Mouse (Mus musculus) skeletal muscle tissue, adult 2 months (tissue): ENCODE data around the gene Galc.
A peak's percentile ranks its signal among the peaks of the same experiment; 100 is the strongest.
"Not testable (repeated sequence)": the region's sequence is repeated elsewhere in the genome, so short reads cannot be mapped to it uniquely, and the experiment has no call there.

Experiments used
- DNase-seq: peaks from one replicate; pipeline ENCODE4 v3.0.0-alpha.2; 2012; ENCODE audit warnings: low read depth, low spot score

The Galc gene

DNA sequence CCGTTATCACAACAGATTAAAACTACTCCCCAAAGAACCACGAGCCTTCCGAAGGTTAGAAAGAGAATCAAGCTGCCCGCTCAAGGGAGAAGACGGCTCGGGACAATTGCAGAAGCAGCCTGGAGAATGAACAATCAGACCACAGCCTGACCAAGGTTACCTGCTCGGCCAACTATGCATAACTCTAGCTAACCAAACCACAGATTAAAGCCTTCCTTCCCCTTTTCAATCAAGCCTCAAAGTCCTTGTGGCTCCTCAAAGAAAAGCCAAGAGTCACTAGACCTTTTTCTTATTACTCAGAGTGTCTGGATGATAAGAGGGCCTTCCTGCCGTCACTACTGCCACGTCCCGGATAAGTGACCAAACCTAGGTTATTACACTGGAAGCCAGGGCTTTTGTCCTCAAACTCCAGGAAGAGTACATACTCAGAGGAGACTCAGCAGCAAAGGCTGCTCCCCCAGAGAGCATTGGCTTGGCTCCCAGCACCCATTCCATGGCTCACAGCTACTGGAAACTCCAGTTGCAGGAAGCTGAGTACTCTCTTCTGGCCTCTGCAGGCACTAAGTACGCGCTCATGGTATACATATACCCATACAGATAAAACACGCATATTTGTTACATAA lies 3.8 kb downstream of the Galc start:
- no peak for DNase-seq

DNA sequence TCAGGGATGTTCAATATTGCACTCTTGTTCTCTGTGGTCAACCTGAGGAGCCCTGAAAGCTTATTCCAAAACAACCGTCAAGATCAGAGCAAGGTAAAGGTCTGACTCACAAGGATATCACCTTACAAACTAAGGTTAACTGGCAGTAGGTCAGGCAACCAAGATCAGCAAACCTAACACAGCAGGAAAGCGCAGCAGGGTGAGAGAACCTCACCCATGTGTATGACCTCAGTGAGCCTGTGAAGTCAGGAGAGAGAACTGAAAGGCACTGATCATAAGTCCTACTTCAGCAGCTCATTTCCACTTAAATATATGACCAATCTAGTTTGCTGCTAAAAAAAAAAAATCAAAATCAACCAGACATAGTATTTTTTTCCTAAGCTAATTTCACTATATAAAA lies 6.8 kb downstream of the Galc start:
- no peak for DNase-seq

DNA sequence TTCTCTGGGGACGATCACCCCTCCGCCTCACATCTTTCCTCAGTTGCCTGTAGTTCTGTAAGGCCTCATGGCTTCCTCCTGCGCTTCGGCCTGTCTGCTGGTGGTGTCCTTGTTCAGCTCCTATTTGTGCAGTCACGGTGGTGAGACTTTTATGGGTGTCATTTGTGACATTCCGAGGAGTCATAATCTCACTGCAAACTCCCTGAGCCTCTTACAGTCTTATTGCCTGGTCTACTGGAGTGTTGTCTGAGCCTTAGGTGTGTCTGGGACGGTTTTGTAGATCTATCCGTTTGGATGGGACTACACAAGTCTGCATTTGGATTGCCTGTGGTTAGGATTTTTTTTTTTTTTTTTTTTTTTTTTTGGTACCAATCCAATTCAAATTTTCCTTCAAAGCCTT lies 8.9 kb downstream of the Galc start:
- DNase-seq = no peak

DNA sequence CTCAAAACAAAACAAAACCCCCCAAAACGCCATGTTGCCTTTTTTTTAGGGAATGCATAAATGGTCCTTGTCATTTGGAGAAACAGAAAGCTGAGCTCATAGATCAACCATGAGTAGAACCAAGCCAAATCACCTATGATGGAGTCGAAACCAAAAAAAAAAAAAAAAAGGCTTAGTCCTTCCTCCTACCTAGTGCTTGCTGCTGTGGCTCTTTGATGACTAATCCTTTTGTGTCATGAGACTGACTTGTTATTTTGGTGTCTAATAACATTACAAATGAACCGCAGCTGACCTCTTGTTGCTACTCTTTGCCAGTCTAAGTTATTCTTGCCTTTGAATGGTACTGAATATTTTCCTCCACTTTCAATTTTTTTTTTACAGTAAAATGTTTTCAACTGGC lies 9.6 kb downstream of the Galc start:
- no peak for DNase-seq

DNA sequence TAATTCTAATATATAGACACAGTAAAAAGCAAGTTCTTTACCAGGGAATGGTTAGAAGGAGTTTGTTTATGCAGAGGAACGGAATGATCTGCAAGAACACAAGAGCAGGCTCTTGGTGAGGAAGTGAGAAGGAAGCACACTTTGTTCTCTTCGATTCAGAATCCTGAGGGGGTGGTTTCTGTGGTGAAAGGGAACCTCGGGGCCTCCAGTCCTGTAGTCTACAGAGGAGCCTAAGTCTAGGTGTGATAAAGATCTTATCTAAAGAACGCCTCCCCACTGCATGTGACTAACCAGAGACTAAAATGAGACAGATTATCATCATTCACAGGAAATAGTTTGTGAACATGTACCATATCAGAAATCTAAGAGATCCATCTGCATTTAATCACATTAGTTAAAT lies 12.4 kb downstream of the Galc start:
- no peak for DNase-seq

DNA sequence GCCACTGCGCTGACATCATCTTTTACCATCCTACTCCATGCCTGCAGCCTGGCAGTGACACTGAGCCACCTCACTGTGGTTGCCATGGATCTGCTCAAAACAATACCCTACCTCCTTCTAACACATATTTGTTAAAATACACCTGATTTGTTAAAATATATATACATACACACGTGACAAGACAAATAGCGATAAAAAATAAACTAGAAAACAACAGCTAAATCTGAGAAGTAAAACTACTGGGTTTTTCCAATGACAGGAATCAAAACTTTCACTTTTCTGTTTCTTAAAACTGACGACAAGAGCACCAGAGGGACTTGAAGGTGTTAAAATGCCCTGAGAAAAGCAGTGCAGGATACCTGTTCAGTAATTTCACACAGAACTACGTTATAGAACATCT lies 14.4 kb downstream of the Galc start:
- DNase-seq = no peak

DNA sequence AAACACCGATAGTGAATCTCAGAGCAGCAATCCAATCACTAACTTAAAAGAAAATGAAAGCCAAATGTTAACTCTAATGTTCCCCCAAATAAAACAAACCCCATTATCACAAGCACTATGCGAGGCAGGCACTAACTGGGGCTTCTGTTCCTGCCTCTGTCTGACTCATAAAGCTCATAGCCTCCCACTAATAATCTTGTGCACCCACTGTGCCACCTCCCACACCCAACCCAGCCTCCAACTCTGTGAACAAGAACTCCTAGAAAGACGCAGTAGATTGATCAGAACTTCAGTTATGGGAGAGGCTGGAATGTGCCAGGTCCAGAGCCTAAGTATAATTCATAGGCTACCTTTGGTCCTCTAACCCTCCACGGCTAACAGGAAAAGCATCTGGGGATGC lies 15.1 kb downstream of the Galc start:
- no peak for DNase-seq

DNA sequence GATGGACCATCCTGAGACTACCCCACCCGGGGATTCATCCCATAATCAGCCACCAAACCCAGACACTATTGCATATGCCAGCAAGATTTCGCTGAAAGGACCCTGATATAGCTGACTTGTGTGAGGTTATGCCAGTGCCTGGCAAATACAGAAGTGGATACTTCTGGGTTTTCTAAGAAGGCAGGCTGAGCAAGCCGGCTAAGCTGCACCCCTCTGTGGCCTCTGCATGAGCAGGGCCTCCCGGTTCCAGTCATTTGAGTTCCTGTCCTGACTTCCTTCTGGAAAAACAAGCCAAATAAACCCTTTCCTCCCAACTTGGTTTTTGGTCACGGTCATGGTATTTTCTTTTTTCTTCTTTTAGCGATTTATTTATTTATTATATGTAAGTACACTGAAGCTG lies 20.8 kb downstream of the Galc start:
- DNase-seq = not testable (repeated sequence)

DNA sequence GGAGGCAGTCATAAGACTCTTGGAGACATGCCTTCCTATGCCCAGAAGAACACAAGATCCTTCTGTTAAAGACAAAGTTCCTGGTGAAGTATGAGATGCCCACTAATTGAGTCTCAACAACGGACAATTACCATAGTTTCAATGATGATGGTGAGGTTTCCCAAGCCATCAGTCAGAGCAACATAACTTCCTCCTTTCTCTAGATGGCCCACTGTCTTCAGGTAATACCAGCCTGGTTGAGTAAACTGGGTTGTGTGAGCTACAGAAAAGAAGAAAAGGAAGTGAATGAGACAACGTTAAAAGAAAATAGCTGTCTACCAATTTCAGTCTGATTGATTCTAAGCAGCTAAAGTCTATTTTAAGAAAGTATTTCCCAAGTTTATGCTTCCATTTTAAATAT lies 32.2 kb downstream of the Galc start:
- DNase-seq = no peak

DNA sequence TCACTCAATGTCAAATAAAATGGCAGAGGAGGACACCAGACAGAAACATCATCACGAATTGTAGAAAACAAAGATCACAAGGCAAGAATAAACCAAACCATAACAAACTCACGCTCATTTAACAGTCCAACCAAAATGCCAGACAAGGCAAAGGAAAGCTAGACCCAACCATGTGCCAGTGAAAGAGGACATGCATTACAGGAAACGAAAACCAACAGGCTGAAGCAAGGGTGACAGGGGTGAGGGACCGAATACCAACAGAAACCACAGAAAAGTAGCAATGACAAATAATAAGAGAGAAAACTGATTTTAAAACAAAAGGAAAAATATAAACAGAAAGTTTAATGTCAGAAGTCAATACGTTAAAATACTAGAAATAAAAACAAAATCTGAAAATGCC lies 36.0 kb downstream of the Galc start:
- DNase-seq = no peak

DNA sequence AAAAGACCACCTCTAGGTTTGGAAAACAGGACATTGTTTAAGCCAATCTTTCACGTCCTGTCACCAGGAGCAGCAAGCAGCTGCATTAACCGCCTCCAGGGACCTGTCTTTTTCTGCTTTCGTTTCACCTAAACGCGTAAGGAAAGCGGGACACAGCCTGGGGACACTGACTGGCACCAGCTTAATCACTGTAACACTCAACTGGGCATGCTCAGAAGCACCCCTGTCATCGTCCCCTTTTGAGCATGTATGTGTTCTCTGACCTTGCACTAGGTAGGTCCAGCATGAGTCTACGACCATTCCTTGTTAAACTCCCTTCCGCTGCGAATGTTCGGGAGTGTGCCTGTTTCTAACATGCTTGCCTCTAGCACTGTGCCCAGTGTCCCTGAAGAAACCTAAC lies 42.8 kb downstream of the Galc start:
- DNase-seq = no peak

DNA sequence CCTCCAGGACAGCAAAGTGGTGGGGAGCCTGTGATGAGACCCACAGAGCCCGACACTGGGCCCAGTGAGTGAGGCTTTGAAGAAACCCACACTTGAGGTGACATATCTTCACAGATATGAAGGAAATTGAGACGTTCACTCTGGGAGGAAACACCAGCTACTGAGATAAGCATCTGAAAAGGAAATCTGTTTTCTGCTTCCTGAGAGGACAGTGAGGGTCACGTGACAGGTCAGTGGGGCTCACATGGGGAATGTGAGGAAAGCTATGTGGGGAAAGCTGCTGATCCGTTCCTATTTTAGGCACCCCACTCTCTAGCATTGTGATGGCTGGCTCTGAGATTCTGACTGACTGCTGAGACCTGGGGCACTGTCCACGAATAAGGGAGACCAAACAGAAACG lies 43.7 kb downstream of the Galc start:
- DNase-seq = no peak

DNA sequence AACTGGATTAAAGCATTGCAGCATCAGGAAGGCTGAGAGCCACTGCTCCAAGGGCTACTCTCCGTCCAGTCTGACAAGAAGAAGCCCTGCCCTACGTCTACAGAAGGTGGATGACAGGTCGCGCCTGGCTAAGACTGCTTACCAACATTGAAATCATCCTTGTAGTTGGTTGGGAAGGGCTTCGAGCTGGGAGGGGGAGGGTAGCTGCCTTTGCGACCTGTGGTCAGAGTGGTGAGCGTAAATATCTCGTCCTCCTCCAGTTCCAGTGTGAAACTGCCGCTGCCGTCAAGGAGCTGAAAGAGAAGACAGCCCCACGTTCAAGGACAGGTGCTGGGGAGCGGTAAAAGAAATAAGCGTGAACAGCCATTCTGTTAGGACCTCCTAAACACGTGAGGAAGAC lies 45.1 kb downstream of the Galc start:
- no peak for DNase-seq

DNA sequence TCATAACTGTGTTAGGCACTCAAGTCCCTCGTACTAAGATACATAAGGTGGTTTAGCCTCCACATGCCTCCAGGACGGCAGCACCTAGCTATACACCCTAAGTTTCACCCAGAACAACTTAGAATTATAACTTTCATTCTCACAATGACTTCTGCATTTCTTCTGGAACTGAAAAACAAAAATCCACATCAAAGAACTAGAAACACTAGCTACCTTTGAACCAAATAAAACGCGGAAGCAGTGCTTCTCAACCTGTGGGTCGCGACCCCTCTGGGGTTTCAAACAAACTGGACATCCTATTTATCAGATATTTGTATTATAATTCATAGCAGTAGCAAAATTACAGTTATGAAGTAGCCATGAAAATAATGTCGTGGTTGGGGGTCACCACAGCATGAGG lies 45.5 kb downstream of the Galc start:
- no peak for DNase-seq

DNA sequence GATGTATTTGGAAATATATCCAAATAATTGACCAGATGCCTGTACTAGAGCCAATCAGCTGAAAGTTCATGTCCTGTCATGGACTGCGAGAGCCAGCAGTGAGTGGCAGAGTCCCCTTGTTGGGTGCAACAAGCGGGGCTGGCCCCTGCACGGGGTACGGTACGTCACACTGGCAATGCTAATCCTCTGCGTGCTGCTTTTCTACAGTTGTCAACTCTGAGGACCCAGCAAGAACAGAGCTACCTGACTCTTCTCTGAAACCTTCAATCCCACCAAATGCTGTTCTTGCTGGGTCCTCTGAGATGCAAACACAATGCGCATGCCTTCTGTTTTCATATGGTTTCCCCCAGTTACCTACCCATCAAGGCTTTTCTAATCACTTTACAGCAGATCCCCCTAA lies 45.9 kb downstream of the Galc start:
- DNase-seq = no peak

DNA sequence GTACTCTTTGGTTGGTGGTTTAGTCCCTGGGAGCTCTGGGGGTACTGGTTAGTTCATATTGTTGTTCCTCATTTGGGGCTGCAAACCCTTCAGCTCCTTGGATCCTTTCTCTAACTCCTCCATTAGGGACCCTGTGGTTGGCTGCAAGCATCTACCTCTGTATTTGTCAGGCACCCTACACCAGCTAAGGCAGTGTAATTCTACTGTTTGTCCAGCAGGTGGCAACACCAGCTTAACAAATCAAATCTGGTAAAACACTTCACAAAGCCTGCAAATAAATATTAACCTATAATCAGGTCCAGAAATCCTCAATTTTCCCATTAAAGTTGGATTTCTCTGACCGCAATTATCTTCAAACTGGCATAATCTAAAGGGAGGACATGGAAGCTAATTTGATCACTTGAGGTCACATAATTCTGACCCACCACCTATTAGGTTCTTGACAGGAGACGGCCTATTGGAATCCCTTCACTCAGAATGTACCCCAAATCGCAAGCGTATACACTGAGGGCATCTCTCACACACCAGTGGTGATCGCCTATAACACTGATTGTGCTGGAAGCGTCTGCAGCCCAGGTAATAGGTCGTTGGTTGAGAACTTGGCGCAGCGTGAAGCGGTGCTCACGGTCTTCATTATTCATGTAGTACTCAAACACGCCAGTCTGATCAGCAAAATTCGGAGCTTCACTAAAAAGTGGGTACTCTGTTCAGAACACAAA lies 46.6 kb downstream of the Galc start:
- DNase-seq = peak; percentile 39

DNA sequence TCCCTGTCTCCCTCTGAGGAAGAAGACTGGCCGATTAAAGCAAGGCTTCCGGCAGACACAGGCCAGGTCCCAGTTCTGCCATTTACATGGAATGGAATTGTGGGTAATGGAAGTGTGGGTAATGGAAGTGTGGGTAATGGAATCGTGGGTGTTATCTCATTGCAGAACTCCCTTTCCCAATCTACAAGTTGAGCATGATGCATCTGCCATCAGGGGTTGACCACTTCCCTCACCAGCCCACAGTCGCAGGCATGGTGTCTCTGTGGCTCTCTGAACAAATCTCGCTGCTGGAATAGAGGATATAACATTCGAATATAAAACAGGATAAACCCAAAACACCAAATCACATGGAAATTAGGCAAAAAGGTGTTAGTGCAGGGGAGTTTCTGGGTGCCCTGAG lies 48.8 kb downstream of the Galc start:
- DNase-seq = no peak

DNA sequence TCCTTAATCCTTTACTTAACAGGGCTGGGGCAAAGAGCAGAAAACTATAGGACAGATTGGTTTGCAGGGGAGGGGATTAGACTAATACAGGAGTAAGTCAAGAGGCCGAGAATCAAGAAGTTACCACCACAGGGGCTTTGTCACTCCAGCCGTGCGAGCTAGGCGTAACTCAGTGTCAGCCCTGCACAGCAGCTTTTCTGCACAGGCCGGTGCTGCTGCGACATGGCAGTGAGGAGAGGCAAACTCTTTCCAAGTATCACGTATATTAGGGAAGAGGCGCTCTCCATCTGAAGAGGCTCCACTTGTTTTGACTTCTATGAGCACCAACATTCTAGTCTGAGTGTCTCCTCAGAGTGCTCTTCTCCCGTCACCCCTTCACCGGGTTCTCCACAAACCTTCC lies 51.2 kb downstream of the Galc start:
- no peak for DNase-seq

DNA sequence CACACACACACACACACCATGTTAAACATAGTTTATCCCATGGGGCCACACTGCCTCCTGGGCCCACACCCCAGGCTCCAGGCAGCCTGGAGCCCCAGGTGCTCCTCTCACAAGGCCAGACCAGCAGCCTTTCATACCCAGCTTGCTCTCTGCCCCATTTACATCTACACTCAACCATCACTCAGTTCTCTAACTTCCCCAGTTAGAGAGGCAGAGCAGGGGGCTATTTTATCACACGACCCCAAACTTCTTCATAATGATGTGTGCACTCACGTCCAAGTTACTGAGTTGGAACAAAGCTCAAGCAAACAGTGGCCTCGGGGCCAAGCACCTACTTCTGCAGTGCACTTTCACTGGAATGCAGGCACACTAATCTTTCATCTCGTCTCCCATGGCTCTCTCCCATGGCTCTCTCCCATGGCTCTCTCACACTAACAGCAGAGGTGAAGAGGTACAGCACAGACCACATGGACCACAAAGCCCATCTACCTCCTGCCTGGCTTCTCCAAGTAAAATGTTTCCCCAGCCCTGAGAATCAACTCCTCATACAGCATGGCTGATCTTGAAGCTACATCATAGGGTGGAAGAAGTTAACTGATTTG lies 53.7 kb downstream of the Galc start:
- no peak for DNase-seq

DNA sequence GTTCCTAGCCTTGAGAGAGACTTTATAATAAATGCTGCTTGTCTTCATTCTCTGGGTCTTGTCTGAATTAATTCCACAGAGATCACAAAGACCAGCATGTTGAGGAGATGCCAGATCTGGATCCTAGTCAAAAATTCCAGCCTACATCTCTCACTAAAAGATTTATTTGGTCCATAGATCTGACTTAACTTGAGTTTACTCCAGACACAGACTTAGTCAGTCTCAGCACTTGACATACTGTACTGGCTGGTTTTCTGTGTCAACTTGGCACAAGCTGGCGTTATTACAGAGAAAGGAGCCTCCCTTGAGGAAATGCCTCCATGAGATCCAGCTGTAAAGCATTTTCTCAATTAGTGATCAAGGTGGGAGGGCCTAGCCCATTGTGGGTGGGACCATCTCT lies 61.9 kb downstream of the Galc start:
- DNase-seq = no peak

DNA sequence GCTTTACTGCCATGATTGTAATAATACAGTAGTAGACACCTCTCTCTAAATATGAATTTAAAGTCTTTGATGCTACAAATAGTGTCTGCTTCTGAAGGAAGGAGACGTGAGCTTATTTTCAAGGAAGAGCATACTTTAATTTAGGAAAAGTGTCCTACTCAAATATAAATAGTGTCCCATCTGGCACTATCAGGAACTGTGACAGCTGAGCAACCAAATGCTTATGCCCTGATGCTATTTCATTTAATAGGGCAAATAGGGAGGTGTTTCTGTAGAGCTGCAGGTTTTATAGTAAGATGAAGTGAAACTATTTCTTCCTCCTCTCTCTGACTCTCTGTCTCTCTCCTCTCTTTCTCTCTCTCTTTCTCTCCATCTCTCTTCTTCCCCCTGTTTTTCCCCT lies 69.1 kb downstream of the Galc start:
- no peak for DNase-seq

DNA sequence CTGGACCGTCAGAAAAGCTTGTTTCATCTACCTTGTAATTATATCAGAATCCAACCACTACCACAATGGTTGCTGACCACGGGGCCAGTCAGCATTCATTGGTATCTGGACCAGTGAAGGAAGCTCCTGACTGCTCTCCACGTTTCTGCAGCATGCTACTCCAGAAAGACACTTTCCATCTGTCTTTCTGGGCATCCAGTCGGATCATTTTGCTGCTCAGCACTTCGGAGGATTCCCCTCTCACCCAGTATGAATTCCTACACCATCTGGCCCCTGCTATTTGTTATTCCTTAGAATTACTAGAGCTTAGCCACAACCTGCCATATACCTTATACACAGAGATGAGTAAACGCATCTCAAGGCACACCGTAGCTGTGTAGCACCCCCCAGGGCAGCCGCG lies 70.2 kb downstream of the Galc start:
- DNase-seq = no peak

DNA sequence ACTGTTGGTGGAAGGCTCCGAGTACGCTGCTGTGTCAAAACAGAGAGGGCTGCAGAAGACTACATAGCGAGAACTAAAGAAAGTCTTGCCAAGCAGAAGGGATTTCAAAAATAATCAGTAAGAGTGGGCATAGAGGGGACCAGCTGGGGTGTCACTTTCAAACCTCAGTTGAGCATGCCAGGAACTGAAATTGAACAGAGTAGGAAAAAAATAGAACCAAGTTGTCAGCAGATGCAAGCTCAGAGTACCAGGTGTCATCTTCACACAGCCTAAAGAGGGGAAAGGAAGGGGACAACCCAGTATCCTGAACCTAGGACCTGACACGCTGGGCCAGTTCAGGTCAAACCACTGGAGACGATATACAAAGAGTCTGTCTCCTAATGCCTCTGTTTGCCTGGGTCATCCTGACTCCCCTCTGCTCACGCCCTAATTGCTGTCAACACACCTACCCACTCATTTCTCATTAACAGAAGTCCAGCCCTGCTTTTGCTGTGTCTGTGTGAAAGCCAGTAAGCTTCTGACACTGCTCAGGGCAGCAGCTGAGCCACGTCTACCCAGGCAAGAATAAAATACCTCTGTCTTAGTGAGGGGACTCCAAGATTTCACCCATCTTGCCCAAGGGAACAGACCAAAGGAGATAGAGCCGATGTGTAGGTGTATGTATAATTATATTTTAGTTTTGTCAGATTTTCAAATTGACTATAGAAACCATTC lies 71.9 kb downstream of the Galc start:
- no peak for DNase-seq
